Mouse (Mus musculus) spleen, postnatal 36 days (tissue): ENCODE measurements around the gene Hist3h2ba.
A peak's percentile ranks its signal among the peaks of the same experiment; 100 is the strongest.

ENCODE experiments used
- DNase-seq, 2 experiments: peaks; one replicate each; pipeline ENCODE4 v3.0.0; 2022; ENCODE audit warnings: low spot score in 2 of 2, mixed read lengths in 1 of 2

Gene Hist3h2ba

GRCm38 (mm10) chr11:58985299-58985917 is 36.7 kb downstream of the Hist3h2ba start:
- no peak for DNase-seq

GRCm38 (mm10) chr11:58989166-58989565 is 40.4 kb downstream of the Hist3h2ba start:
- no peak for DNase-seq

DNA sequence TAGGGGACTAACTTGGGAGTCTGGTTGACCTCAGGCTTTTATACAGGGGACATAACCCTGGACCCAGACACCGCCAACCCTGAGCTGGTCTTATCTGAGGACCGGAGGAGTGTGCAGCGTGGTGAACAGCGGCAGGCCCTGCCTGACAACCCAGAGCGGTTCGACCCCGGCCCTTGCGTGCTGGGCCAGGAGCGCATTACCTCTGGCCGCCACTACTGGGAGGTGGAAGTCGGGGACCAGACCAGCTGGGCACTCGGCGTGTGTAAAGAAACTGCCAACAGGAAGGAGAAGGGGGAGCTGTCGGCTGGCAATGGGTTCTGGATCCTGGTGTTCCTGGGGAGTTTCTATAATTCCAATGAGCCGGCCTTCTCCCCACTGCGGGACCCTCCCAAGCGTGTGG is 41.4 kb downstream of the Hist3h2ba start:
- DNase-seq = no peak

DNA sequence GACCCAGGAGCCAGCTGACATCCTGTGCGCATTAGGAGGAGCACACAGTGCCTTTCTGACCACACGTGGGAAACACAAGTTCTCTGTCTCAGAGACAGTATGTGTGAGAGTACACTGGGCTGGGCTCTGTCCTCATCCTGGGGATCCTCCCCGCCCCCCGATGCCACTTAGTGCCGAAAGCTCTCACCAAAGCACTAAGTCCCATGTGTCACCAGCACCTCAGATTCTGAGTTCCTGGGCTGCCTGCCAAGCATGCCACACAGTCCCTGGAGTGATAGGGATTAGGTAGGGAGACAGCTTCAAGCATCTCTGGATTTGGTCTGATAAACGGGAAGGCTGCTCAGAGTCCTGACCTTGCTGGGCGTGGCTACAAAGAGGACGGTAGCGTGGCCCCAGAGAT is 42.1 kb downstream of the Hist3h2ba start:
- DNase-seq = no peak

DNA sequence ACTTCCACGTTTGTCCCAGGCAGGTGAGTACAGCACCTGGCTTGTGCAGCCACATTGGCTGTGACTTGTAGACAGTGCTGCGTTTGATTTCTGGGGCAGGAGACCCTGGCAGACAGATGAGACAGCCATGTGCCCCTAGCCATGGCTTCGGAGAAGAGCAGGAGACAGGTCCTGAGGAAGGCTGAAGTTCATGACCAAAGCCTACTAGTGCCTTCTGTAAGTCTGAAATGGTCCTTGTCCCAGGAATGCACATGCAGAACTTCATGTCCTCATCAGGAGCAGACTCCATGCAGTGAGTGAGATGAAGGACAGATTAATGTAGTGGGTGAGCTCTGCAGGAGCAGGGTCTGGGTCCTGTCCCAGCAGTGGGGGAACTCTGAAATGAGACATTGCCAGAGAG is 43.2 kb downstream of the Hist3h2ba start:
- DNase-seq = no peak

DNA sequence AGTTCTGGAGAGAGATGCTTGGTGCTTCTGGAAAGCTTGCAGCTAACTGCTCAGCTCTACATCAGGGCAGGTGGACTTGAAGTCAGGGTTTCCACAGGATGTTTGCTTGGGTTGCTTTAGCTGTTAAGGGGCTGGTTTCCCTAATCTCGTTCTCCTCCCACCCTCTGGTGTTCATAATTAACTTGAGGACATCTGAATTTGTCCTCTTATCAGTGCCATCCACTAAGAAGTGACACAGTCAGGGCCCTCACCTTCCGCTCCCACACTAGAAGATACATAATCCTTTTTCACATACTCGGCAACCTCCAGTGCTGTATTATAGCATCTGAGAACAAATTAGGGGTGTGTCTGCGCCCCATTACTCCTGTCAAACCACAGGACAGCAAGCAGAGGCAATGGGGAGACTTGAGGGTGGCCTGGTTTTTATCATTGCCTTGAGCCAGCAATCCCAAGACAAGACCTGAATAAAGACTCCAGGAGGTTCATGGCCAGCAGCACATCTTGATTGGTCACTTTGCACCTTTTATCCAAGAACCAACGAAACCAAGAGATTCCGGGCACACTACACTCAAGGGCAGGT is 44.5 kb downstream of the Hist3h2ba start:
- DNase-seq = peak in 1 of 2 experiments; percentile 29

DNA sequence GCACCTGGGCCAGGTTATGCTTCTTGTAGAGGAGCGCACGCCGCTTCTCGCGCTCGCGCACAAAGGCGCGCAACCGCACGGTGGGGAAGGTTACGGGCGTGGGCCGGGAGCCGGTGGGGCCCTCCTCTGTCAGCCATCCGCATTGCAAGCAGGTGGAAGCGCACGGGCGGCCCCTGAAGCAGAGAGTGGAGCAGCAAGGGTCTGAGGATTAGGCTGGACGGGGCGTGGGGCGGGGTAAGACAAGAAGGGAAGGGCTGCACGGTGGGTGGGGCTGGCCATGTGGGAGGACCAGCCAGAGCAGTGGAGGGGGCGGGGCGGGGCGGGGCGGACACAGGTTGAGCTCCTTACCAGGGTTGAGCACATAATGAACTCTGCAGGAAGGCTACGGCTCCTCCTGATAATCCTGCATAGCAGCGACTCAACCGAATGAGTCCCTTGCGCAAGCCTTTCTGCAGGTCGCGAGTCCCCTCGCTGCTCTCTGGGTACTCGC is 45.7 kb downstream of the Hist3h2ba start:
- DNase-seq = peak; percentile 70 to 72

- no peak for DNase-seq
Measured at GRCm38 (mm10) chr11:58995061-58995806, 46.5 kb downstream of the Hist3h2ba start.

GRCm38 (mm10) chr11:58995807-58996370 is 47.2 kb downstream of the Hist3h2ba start:
- DNase-seq = peak; percentile 43 to 44

DNA sequence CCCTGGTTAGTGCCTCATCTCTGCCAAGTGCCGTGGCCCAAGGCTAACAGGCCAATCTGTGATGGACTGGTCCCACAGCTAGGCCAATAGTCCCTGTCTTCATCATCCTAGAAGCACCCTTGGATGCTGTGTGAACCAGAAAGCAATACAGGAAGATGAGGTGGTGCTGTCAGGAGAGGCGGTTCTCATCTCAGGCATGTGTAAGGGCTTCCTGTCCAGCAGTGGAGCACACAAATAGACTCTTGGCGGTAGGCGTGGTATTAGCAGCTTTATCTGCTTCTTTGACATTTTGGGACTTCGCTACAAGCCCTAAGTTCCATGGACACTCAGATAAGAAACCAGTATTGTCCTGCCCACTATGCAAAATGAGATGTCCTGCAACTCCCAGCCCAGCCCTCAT is 48.8 kb downstream of the Hist3h2ba start:
- no peak for DNase-seq
